Mouse (Mus musculus): Measurements from ENCODE around the gene Zw10.

DNA sequence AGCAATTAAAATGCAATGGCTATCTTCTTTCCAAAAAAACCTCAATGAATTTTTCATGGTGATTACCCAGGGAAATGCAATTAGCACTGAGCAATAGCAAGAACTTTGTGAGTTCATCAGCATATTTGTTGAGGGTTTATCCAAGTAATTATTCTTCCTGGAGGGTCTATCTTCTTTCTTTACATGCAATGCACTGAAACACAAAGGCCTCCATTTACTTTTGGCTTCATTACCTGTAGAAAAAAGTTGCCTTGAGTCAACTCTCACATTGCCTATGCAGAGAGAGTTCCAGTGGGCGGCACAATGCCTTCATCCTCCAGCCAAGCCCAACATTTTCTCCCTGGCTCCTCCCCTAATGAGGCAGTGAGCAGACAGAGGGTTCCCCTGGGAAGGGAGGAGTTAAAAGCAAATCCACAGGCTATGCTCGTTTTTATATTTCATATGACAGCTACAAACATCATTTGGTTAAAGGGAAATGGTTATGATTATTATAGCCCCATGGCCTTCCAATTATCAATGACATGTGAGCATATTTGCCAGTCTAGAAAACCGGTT is 62.9 kb downstream of the Zw10 start:
- TF ChIP-seq POLR2A (IDR thresholded peaks at IDR 0.05; ENCODE audit: borderline replicate concordance, low read depth, low read length) (no peak), CTCF (IDR thresholded peaks at IDR 0.05; ENCODE audit: low read depth, low read length) (no peak)
